Mouse (Mus musculus) hindbrain, embryonic 11.5 days (tissue): ENCODE results near the gene D930007J09Rik. TPM values are rescaled to one million over a fixed set of nuclear protein-coding genes. Genes with fewer than 3 reads are reported as not detected.

Experiments used
- ATAC-seq: fragments of 200-750 bp; cut with Nextera tagmentation; 2 replicates; pipeline ENCODE4 v1.8.0; 2017; ENCODE audit warnings: mild to moderate bottlenecking, moderate TSS enrichment, moderate library complexity; ENCODE audit not compliant: low FRiP score
- DNase-seq: peaks from one replicate; pipeline ENCODE4 v3.0.0-alpha.2; 2015; ENCODE audit warnings: low spot score
- H3K27ac ChIP-seq: fragments of 300-500 bp; sonication (generic); 2 replicates; pipeline ENCODE4 v1.5.1; 2014; ENCODE audit warnings: mild to moderate bottlenecking, low read depth, low read length
- H3K27me3 ChIP-seq: fragments of 300-500 bp; sonication (generic); 2 replicates; pipeline ENCODE4 v1.6.1; 2014; ENCODE audit warnings: mild to moderate bottlenecking, low read length, moderate library complexity, mixed read lengths; ENCODE audit not compliant: control insufficient read depth, insufficient read depth
- H3K36me3 ChIP-seq: fragments of 300-500 bp; sonication (generic); 2 replicates; pipeline ENCODE4 v1.6.1; 2014; ENCODE audit warnings: mild to moderate bottlenecking, low read length, moderate library complexity, mixed read lengths; ENCODE audit not compliant: control insufficient read depth, insufficient read depth
- H3K4me1 ChIP-seq: fragments of 300-500 bp; sonication (generic); replicated peaks from 2 replicates; pipeline ENCODE4 v1.6.1; 2014; ENCODE audit warnings: low read length, mixed read lengths; ENCODE audit not compliant: control insufficient read depth, insufficient read depth
- H3K4me2 ChIP-seq: fragments of 300-500 bp; sonication (generic); replicated peaks from 2 replicates; pipeline ENCODE4 v1.6.1; 2014; ENCODE audit warnings: mild to moderate bottlenecking, low read depth, low read length
- H3K4me3 ChIP-seq: fragments of 300-500 bp; sonication (generic); 2 replicates; pipeline ENCODE4 v1.5.1; 2014; ENCODE audit warnings: low read depth, low read length
- H3K9ac ChIP-seq: fragments of 300-500 bp; sonication (generic); 2 replicates; pipeline ENCODE4 v1.6.1; 2014; ENCODE audit warnings: low read depth, low read length
- H3K9me3 ChIP-seq: fragments of 300-500 bp; sonication (generic); 2 replicates; pipeline ENCODE4 v1.6.1; 2016; ENCODE audit warnings: low read length; ENCODE audit not compliant: control insufficient read depth
- WGBS: fragments of 180-500 bp; shearing (Covaris S2); extraction: QIAGEN DNeasy Blood & Tissue Kit; methylation state at CpG from one replicate; pipeline ENCODE4 v1.1.7; 2014; 5-methylcytosine and 5-hydroxymethylcytosine counted together
- polyA plus RNA-seq: library from polyadenylated mRNA; unstranded; fragments of >200 nt; fragmentation: Nextera tagmentation; extraction: Ambion mirVana; gene quantifications from 2 replicates; pipeline ENCODE4 v1.2.1, GENCODE M21; 2014

The D930007J09Rik gene
- polyA plus RNA-seq, 1 experiment from 2014 or later: not detected

DNA sequence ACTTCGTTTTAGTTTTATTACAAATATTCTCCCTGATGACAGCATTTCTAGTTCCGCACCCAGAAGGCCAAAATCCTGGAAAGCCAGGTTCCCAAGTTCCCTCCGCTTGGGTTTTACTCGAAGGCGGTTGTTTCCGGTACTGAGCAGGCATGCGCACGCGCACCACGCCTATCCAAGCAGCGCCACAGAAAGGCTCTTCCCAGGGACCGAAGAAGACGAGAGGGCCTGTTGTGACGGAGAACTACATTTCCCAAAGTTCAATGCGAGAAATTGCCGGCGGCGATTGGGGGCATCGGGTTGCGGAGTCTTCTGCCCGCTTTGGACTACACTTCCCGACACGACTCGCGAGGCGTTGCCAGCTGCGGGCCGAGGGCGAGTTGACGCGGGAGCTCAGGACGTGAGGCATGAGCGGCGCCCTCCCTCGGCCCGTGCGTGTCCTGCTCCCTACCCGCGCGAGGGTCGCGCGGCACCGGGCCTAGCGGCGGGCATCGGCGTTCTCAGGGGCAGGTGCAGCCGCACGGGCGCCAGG lies 892 bp downstream of the D930007J09Rik start, which contains the start of gene Wrnip1:
TSS of gene Wrnip1 (plus strand) at position 346 of the 529 bp plus-strand sequence.
- H3K4me3 ChIP-seq: peak within 1 kb of the TSS; percentile 79
- 0% methylated on average over 34 of the region's 51 CpGs for WGBS

DNA sequence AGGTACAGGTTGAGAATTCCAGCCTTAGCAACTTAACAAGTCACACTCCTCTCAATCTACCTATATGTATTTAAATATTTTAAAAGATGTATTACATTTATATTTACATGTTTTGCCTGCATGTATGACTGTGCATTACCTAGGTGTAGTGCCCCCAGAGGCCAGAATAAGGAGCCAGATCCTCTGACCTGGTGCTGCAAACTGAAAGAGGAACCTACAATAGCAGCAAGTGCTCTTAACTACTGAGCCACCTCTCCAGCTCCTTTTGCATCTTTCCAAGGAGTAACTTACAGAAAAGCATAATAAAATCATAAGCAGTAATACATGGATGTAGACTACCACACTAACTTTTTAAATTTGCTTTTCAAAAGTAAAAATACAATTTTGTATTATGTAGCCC lies 1.8 kb downstream of the D930007J09Rik start:
- H3K4me2 ChIP-seq: no peak overlapping the region

More for the DNA sequence above, 892 bp downstream of the D930007J09Rik start, which contains the start of gene Wrnip1:
- Histone ChIP-seq H3K27me3 (no peaks in the 10 kb centered on the region), H3K4me2 (peak within 1 kb of the TSS; percentile 83), H3K9me3 (no peaks in the 10 kb centered on the region), H3K4me1 (no peaks in the 10 kb centered on the region), H3K36me3 (no peaks in the 10 kb centered on the region), H3K27ac (peak within 1 kb of the TSS; percentile 60), H3K9ac (peak within 1 kb of the TSS; percentile 78)
- ATAC-seq (peak; percentile 98), DNase-seq (peak; percentile 99)

DNA sequence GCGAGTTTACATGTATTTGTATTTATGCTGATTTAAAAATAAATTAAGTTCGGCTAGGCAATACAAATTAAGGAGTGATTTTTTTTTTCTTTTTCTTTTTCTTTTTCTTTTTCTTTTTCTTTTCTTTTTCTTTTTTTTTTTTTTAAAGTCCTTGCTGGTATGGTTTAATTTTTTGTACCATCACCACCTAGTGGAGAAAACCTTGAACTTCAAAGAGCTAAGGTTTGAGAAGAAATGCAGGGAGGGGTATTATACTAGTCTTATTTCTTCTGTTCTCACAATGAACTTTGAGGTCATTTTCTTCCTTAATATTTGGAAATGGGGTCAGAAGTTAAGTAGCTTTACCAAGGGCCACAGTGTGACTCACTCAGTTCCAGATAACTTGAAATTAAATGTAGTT lies 3.5 kb downstream of the D930007J09Rik start:
- WGBS: 65% methylated on average over 2 of the region's 2 CpGs
- Histone ChIP-seq H3K4me1 (no peaks in the 10 kb centered on the region), H3K4me2 (no peak overlapping the region), H3K4me3 (no peak overlapping the region), H3K36me3 (no peaks in the 10 kb centered on the region), H3K27me3 (no peaks in the 10 kb centered on the region), H3K9ac (no peak overlapping the region), H3K9me3 (no peaks in the 10 kb centered on the region), H3K27ac (no peak overlapping the region)
- DNase-seq (peak; percentile 25), ATAC-seq (no peak)

More for the DNA sequence above, 1.8 kb downstream of the D930007J09Rik start:
- no peaks in the 10 kb centered on the region for H3K36me3 ChIP-seq
- no peak for ATAC-seq
- H3K9me3 ChIP-seq: no peaks in the 10 kb centered on the region
- DNase-seq: no peak
- no peaks in the 10 kb centered on the region for H3K4me1 ChIP-seq
- H3K27ac ChIP-seq: no peak overlapping the region
- H3K4me3 ChIP-seq: no peak overlapping the region
- peak overlapping the region; percentile 59; the same call in 1 of the 2 replicates for H3K9ac ChIP-seq
- no peaks in the 10 kb centered on the region for H3K27me3 ChIP-seq

DNA sequence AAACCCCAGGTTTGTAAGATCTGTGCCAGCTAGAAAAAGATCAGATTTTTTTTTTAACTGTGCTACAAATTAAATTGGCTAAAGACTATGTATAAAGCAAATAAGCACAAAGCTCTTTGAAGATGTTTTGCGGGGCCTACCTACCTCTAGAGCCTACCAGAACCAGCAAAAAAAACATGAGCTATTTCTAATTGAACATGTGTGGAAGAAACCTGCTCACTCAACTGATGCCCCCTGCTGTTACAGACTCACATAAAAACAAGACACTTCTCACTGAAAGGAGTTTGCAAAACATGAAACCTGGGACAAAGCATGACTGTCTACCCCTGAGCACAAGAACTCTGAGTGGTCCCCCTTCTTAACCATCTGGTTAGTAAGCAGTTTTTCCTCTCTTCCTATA lies 5.6 kb downstream of the D930007J09Rik start:
- no peak overlapping the region for H3K9ac ChIP-seq
- no peak overlapping the region for H3K27ac ChIP-seq
- no peaks in the 10 kb centered on the region for H3K27me3 ChIP-seq
- no peaks in the 10 kb centered on the region for H3K36me3 ChIP-seq
- no peak overlapping the region for H3K4me3 ChIP-seq
- no peaks in the 10 kb centered on the region for H3K4me1 ChIP-seq
- ATAC-seq (no peak), DNase-seq (no peak)
- H3K9me3 ChIP-seq: no peaks in the 10 kb centered on the region
- WGBS: 95% methylated on average over 1 of the region's 1 CpGs
- no peak overlapping the region for H3K4me2 ChIP-seq

DNA sequence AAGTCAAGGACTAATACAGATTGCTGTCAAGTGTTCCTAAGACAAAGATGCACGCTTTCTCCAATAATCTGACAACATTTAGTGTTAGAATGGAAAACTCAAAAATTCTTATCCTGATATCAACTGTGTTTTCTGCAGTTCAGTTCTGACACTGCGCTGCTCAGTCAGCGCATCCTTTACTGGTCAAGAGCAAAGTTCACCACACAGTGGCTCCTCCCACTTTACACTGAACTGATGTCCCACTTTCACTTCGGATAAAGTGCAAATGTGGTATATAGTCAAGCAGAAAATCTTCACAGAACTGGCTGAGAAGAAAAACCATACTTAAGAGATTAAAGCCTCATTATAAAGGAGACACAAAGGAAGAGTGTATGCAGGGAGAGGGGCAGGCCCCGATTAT lies 7.5 kb downstream of the D930007J09Rik start:
- 90% methylated on average over 5 of the region's 5 CpGs for WGBS
- Histone ChIP-seq H3K4me3 (no peak overlapping the region), H3K36me3 (no peaks in the 10 kb centered on the region), H3K27me3 (no peaks in the 10 kb centered on the region), H3K4me2 (no peak overlapping the region), H3K27ac (no peak overlapping the region), H3K4me1 (no peaks in the 10 kb centered on the region), H3K9ac (no peak overlapping the region), H3K9me3 (no peaks in the 10 kb centered on the region)
- DNase-seq (no peak), ATAC-seq (no peak)

DNA sequence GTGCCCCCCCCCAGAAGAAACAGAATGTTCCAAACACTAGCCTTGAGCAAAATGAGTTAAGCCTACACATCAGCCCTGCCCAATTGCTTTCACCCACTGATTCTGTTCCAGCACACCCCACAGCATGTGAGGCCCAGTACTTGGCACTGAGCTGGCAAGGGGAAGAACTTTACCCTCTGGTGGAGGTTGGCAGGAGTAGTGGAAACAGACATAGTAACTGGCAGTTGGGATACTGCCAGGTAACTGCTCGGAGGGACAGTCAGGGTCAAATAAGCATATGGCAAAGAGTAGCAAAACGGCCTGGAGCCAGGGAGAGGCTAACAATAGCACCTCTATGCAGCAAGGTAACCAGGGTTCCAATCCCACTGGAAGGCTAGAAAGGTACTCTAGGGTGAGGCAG lies 8.0 kb downstream of the D930007J09Rik start:
- 69% methylated on average over 2 of the region's 2 CpGs for WGBS
- no peak for DNase-seq
- no peak for ATAC-seq

DNA sequence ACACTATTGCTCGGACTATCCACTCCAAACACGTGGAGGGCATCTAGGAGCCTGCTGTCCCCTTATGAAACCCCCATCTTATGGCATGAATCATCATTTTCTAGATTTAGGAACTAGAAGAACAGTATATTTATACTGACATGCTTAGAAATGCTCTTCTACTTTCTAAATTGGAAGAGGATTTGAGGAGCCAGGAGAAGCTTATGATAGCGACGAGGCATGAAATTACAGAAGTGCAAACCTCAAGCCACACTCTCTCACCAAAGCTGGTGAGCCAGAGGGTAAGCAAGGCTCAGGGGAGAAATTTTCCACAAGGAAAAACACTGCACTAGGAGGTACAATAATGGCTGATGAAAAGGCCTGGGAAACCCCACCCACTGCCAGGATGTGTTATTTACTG lies 12.9 kb downstream of the D930007J09Rik start:
- WGBS: 77% methylated on average over 4 of the region's 4 CpGs
- Histone ChIP-seq H3K27ac (no peak overlapping the region), H3K9ac (no peak overlapping the region), H3K36me3 (no peaks in the 10 kb centered on the region), H3K27me3 (no peaks in the 10 kb centered on the region), H3K4me3 (no peak overlapping the region), H3K9me3 (no peaks in the 10 kb centered on the region), H3K4me2 (no peak overlapping the region), H3K4me1 (no peaks in the 10 kb centered on the region)
- ATAC-seq: no peak
- DNase-seq: no peak

More for the DNA sequence above, 8.0 kb downstream of the D930007J09Rik start:
- H3K9me3 ChIP-seq: no peaks in the 10 kb centered on the region
- H3K4me2 ChIP-seq: no peak overlapping the region
- no peak overlapping the region for H3K9ac ChIP-seq
- H3K4me3 ChIP-seq: no peak overlapping the region
- H3K27ac ChIP-seq: no peak overlapping the region
- no peaks in the 10 kb centered on the region for H3K4me1 ChIP-seq
- H3K36me3 ChIP-seq: no peaks in the 10 kb centered on the region
- H3K27me3 ChIP-seq: no peaks in the 10 kb centered on the region

DNA sequence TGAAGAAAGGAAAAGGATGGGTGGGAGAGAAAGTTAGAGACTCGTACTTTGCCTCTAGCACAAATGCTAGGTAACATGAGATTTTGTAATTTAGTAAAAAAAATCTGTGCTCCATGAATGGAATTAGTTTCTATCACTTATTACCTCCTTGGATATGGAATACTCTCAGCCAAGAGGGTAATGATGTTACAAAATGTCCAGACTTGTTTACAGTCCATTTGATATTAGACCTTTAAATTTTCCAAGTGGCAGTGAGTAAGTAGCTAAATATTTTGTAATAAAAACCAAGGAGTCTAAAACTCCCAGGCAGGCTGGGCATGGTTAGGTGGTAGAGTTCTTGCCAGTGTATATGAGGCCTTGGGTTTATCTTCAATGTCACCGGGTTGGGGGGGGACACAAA lies 15.1 kb downstream of the D930007J09Rik start:
- WGBS: 73% methylated on average over 2 of the region's 2 CpGs
- DNase-seq: no peak
- H3K9ac ChIP-seq: no peak overlapping the region
- no peak for ATAC-seq
- H3K4me1 ChIP-seq: no peaks in the 10 kb centered on the region
- no peaks in the 10 kb centered on the region for H3K27me3 ChIP-seq
- H3K27ac ChIP-seq: no peak overlapping the region
- no peaks in the 10 kb centered on the region for H3K9me3 ChIP-seq
- no peak overlapping the region for H3K4me2 ChIP-seq
- H3K36me3 ChIP-seq: no peaks in the 10 kb centered on the region
- H3K4me3 ChIP-seq: no peak overlapping the region

DNA sequence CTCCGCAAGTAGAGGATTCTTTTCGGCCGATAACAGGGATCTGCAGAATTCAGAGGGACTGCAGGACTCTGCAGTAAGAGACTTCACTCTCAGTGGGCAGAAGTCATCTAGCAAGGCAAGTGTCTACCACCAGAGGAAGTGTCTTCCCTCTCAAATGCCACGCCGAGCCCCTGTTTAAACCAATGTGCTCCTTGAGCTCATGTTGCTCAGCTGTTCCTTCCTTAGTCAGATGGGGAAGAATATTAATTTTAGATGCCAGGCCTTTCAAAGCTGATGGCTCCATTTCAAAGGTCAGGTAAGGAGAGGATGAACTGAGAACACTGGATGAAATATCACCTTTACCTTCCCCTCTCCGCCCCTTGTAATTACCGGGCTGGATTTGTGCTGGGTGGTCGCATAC lies 18.8 kb downstream of the D930007J09Rik start, which contains the start of gene Mylk4:
TSS of gene Mylk4 (minus strand) at position 139 of the 400 bp plus-strand sequence.
- H3K4me3 ChIP-seq: no peak within 1 kb of the TSS
- no peaks in the 10 kb centered on the region for H3K9me3 ChIP-seq
- no peaks in the 10 kb centered on the region for H3K4me1 ChIP-seq
- H3K36me3 ChIP-seq: no peaks in the 10 kb centered on the region
- H3K27ac ChIP-seq: no peak within 1 kb of the TSS
- WGBS: 83% methylated on average over 8 of the region's 8 CpGs
- no peak within 1 kb of the TSS for H3K4me2 ChIP-seq
- no peak for ATAC-seq
- no peaks in the 10 kb centered on the region for H3K27me3 ChIP-seq
- no peak within 1 kb of the TSS for H3K9ac ChIP-seq
- DNase-seq: no peak
